Mouse (Mus musculus) heart, embryonic 11.5 days (tissue): ENCODE results near the gene Ccnl1. TPM values are rescaled to one million over a fixed set of nuclear protein-coding genes. Genes with fewer than 3 reads are reported as not detected.

ENCODE experiments used
- ATAC-seq: fragments of 200-750 bp; cut with Nextera tagmentation; replicated peaks from 2 replicates; pipeline ENCODE4 v1.8.0; 2017; ENCODE audit warnings: moderate library complexity; ENCODE audit not compliant: insufficient number of reproducible peaks, low FRiP score, low TSS enrichment
- H3K27ac ChIP-seq: fragments of 300-500 bp; sonication (generic); 2 replicates; pipeline ENCODE4 v1.5.1; 2014; ENCODE audit warnings: mild to moderate bottlenecking, low read depth, low read length
- H3K27me3 ChIP-seq: fragments of 300-500 bp; sonication (generic); 2 replicates; pipeline ENCODE4 v1.6.1; 2014; ENCODE audit warnings: mild to moderate bottlenecking, low read length, mixed read lengths; ENCODE audit not compliant: control insufficient read depth, insufficient read depth
- H3K36me3 ChIP-seq: fragments of 300-500 bp; sonication (generic); 2 replicates; pipeline ENCODE4 v1.6.1; 2014; ENCODE audit warnings: mild to moderate bottlenecking, low read length, moderate library complexity, mixed read lengths; ENCODE audit not compliant: control insufficient read depth, insufficient read depth
- H3K4me1 ChIP-seq: fragments of 300-500 bp; sonication (generic); 2 replicates; pipeline ENCODE4 v1.6.1; 2014; ENCODE audit warnings: low read length; ENCODE audit not compliant: control insufficient read depth, insufficient read depth
- H3K4me2 ChIP-seq: fragments of 300-500 bp; sonication (generic); 2 replicates; pipeline ENCODE4 v1.6.1; 2014; ENCODE audit warnings: mild to moderate bottlenecking, moderate library complexity
- H3K4me3 ChIP-seq: fragments of 300-500 bp; sonication (generic); 2 replicates; pipeline ENCODE4 v1.5.1; 2014; ENCODE audit warnings: low read depth, low read length
- H3K9ac ChIP-seq: fragments of 300-500 bp; sonication (generic); 2 replicates; pipeline ENCODE4 v1.6.1; 2014; ENCODE audit warnings: mild to moderate bottlenecking, low read depth, low read length, moderate library complexity
- H3K9me3 ChIP-seq: fragments of 300-500 bp; sonication (generic); replicated peaks from 2 replicates; pipeline ENCODE4 v1.6.1; 2016; ENCODE audit warnings: low read length; ENCODE audit not compliant: control insufficient read depth
- WGBS: fragments of 180-500 bp; shearing (Covaris S2); extraction: QIAGEN DNeasy Blood & Tissue Kit; methylation state at CpG from one replicate; pipeline ENCODE4 v1.1.7; 2014; ENCODE audit not compliant: insufficient replicate concordance; 5-methylcytosine and 5-hydroxymethylcytosine counted together
- polyA plus RNA-seq: library from polyadenylated mRNA; unstranded; fragments of >200 nt; fragmentation: Nextera tagmentation; extraction: Ambion mirVana; gene quantifications from 2 replicates; pipeline ENCODE4 v1.2.1, GENCODE M21; 2014

The Ccnl1 gene
- polyA plus RNA-seq, 1 experiment from 2014 or later: 91.5 TPM

DNA sequence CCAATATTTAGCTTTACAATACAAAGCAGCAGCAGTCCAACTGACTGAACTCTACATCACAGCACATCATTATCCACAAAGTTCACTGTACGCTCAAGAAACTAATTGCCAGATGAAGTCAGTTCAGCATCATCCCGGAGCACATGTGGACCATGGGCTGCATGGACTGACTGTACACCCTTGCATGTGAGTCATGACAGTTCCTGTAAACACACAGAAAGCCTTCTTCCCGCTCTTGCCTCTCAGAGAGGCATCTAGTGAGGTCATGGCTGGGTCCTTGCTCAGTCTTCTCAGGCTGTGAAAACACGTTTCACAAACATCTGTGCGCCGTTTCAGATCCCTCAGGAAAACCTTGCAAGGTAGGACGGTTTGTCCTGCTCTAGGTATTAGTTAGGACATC, 26.5 kb downstream of the Ccnl1 start:
- Histone ChIP-seq H3K4me3 (no peak overlapping the region), H3K27ac (no peak overlapping the region), H3K4me1 (peaks cover 13% of the 10 kb centered on the region), H3K9me3 (no peaks in the 10 kb centered on the region), H3K9ac (no peak overlapping the region), H3K36me3 (no peaks in the 10 kb centered on the region), H3K27me3 (no peaks in the 10 kb centered on the region), H3K4me2 (no peak overlapping the region)
- 77% methylated on average over 7 of the region's 7 CpGs for whole genome bisulfite sequencing
- no peak for ATAC-seq

DNA sequence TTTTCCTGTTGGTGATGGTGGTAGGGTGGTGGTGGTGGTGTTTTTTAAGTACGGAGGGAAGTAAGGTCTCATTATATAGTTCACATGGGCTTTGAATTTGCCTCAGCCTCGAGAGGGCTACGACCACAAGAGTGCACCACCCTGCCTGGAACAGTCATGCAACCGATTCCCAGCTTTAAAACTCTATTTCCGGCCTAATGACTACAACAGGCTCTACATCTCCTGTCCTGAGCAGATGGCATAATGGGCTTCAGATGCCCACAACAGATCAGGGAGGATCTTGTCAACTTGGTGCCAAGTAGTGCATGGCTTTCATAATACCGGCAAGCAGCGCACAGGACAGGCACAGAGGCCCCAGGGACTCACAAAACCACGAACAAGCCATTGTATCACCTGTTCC, 27.4 kb downstream of the Ccnl1 start:
- peak overlapping the region; percentile 64; the same call in 1 of the 2 replicates for H3K4me2 ChIP-seq
- 54% methylated on average over 8 of the region's 8 CpGs for WGBS
- H3K9ac ChIP-seq: no peak overlapping the region
- H3K27me3 ChIP-seq: no peaks in the 10 kb centered on the region
- H3K4me1 ChIP-seq: peaks cover 13% of the 10 kb centered on the region
- ATAC-seq: no peak
- no peak overlapping the region for H3K27ac ChIP-seq
- H3K4me3 ChIP-seq: no peak overlapping the region
- no peaks in the 10 kb centered on the region for H3K36me3 ChIP-seq
- no peaks in the 10 kb centered on the region for H3K9me3 ChIP-seq

DNA sequence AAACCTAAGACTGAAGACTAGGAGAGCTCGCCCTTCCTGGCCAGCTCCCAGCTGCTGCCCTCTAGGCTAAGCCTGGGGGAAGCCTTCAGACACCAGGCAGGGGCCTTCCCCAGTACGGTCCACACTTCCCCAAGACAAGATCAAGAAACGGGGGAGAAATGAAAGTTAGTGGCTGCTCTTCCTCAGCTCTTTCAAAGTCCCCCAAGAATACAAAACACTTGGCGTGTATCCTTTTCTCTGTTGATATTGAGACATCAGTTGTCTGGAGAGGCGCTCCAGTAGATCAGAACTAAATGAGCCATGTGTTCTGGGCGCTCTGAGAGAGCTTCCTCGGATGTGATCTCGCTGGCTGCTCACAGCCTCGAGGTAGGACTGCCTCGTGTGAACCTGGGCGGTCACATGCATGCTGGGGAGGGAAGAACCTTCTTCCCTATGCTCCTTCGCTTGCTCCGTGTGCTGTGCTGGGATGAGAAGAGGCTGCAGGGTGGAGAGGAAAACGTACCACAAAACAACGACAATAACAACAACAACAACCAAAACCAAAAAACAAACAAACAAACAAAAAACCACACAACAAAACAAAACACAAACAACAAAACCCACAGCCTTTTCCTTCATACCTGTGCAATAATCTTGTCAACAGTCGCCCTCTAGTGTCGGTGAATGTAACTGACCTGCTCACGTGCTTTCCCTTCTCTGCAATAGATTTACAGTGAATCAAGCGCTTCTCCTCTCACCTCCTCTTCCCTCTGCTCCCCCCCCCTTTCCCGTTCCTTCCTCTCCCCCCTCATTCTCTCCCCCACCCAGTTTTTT, 28.0 kb downstream of the Ccnl1 start:
- WGBS: 23% methylated on average over 20 of the region's 20 CpGs
- Histone ChIP-seq H3K4me2 (peak overlapping the region; percentile 64), H3K9me3 (no peaks in the 10 kb centered on the region), H3K4me1 (peaks cover 13% of the 10 kb centered on the region), H3K27me3 (no peaks in the 10 kb centered on the region), H3K9ac (peak overlapping the region; percentile 70; the same call in 1 of the 2 replicates), H3K27ac (no peak overlapping the region), H3K36me3 (no peaks in the 10 kb centered on the region), H3K4me3 (peak overlapping the region; percentile 34)
- peak; percentile 60; the same call in 1 of the 2 replicates for ATAC-seq

DNA sequence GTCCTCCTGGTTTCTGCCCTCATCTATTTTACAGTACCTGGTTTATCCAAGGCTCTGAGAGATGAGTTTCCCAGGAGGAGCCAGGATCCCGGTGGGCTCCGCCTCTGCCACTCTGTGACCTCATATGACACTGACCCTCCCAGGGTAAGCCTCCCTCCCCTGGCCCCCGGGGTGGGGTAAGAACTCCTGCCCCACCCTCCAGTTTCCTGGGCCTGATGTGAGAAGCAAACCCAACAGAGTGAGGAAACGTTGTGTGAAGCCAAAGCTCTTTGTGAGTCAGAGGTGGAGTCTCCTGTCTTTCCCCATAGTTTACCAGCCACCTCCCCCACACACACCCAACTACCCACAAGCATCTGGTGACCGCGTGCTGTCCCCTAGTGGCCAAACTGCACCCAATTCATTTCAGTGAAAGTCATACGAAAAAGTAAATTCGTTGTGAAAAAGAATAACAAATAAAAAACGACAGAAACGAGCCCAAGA, 28.7 kb downstream of the Ccnl1 start:
- H3K4me3 ChIP-seq: peak overlapping the region; percentile 34
- peak overlapping the region; percentile 64 for H3K4me2 ChIP-seq
- peak; percentile 75 for ATAC-seq
- peak overlapping the region; percentile 76 for H3K27ac ChIP-seq
- peaks cover 13% of the 10 kb centered on the region for H3K4me1 ChIP-seq
- H3K9me3 ChIP-seq: no peaks in the 10 kb centered on the region
- 1% methylated on average over 10 of the region's 10 CpGs for WGBS
- H3K27me3 ChIP-seq: no peaks in the 10 kb centered on the region
- no peaks in the 10 kb centered on the region for H3K36me3 ChIP-seq
- peak overlapping the region; percentile 70 for H3K9ac ChIP-seq

DNA sequence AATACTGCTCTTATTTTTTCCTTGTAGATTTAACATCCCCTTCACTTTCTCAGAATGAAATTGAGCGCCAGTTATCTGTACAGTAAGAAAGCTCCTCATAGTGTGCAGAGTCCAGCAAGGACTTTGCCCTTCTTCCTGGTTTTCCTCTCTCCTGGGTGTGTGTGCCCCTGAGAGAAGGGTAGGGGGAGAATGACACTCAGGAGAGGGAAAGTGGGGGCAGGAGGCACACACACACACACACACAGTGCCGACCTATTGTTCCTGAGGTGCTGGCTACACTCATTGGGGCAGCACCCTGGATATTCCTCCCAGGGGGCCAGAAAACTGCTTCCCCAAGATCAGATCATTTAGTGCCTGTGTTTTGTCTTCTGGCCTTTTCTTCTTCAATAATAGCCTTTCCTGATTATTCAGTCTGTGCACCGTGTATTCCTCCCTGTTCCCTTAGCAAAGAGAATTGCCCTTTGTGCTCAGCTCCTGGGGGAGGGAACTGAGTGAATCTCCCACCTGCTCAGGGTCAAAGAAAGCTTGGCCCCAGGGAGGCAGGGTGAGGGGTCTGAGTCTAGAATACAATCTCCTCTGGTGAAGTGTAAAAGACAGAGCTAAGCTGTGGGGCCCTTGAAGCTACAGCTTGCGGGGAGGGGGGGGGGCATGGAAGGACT, 29.3 kb downstream of the Ccnl1 start:
- ATAC-seq: no peak; the same call in 1 of the 2 replicates
- no peaks in the 10 kb centered on the region for H3K36me3 ChIP-seq
- H3K4me3 ChIP-seq: peak overlapping the region; percentile 34; the same call in 1 of the 2 replicates
- H3K9me3 ChIP-seq: no peaks in the 10 kb centered on the region
- no peaks in the 10 kb centered on the region for H3K27me3 ChIP-seq
- peaks cover 13% of the 10 kb centered on the region for H3K4me1 ChIP-seq
- 50% methylated on average over 4 of the region's 4 CpGs for WGBS
- H3K4me2 ChIP-seq: peak overlapping the region; percentile 64
- H3K27ac ChIP-seq: peak overlapping the region; percentile 76
- peak overlapping the region; percentile 70 for H3K9ac ChIP-seq

DNA sequence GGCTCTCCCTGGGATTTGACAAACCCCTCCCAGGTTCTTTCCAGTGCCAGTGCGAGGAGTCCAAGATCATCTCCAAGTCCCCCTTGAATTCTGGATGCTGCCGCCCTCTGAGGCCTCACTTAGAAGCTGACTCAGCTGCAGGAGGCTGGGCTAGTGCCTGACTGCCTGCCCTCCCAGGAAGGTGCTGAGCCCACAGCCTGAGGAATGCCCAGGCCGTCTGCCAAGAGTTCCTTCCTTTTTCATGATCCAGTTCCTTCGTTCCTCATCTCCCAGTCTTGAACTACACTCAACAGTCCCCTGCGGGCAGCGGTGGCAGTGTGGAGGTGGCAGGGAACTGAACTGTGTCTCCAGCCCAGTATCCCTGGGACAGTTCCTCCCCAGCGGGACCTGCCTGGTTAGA, 30.4 kb downstream of the Ccnl1 start:
- no peak overlapping the region for H3K4me3 ChIP-seq
- no peaks in the 10 kb centered on the region for H3K36me3 ChIP-seq
- H3K27me3 ChIP-seq: no peaks in the 10 kb centered on the region
- no peak for ATAC-seq
- H3K9me3 ChIP-seq: no peaks in the 10 kb centered on the region
- no peak overlapping the region for H3K4me2 ChIP-seq
- 52% methylated on average over 7 of the region's 7 CpGs for WGBS
- H3K4me1 ChIP-seq: peaks cover 13% of the 10 kb centered on the region
- peak overlapping the region; percentile 52; the same call in 1 of the 2 replicates for H3K9ac ChIP-seq
- H3K27ac ChIP-seq: no peak overlapping the region

DNA sequence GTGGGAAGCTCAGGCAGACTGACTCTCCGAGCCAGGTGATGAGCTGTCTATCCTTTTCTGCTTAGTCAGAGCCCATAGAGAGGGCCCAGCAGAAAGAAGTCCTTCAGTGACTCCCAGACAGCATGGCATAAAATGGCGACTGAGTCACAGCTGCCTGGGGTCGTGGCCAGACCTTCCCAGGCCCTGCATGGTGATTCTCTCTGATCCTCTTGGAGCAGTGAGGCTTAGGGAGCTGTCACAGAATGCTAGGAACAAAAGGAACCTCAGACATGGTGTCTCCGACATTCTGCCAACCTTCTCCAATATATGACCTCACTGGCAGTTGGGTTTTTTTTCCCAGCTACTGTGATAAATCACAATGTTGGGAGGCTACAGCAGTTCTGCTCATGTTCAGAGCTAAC, 30.9 kb downstream of the Ccnl1 start:
- H3K27ac ChIP-seq: no peak overlapping the region

DNA sequence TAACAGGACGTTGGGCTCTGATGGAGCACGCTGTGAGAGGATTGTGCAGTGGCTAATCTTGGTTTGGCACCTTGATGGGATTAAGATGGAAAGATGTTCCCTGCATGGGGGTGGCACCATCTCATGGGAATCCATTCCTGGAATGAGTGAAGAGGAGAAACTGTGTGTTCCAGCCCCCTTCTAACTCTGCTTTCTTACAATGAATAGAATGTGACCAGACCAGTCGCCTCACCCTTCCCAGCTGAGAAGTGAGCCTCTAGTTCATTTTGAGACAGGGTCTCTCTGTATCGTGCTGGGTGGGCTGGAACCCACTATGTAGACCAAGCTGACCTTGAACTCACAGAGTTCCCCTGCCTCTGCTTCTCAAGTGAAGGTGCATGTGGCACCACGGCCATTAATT, 31.6 kb downstream of the Ccnl1 start:
- no peak overlapping the region for H3K4me3 ChIP-seq
- no peak overlapping the region for H3K9ac ChIP-seq
- no peaks in the 10 kb centered on the region for H3K9me3 ChIP-seq
- H3K4me2 ChIP-seq: no peak overlapping the region
- H3K27ac ChIP-seq: no peak overlapping the region
- WGBS: 80% methylated on average over 5 of the region's 5 CpGs
- no peak for ATAC-seq
- peaks cover 13% of the 10 kb centered on the region for H3K4me1 ChIP-seq
- no peaks in the 10 kb centered on the region for H3K27me3 ChIP-seq
- H3K36me3 ChIP-seq: no peaks in the 10 kb centered on the region

More for the DNA sequence above, 30.9 kb downstream of the Ccnl1 start:
- 74% methylated on average over 4 of the region's 4 CpGs for WGBS
- H3K4me2 ChIP-seq: no peak overlapping the region
- H3K4me3 ChIP-seq: no peak overlapping the region
- 0 out of 2 replicates have a peak overlapping the region, but pooled peaks have one; percentile 52 for H3K9ac ChIP-seq
- no peak for ATAC-seq
- H3K27me3 ChIP-seq: no peaks in the 10 kb centered on the region
- H3K4me1 ChIP-seq: peaks cover 13% of the 10 kb centered on the region
- H3K9me3 ChIP-seq: no peaks in the 10 kb centered on the region
- H3K36me3 ChIP-seq: no peaks in the 10 kb centered on the region
